Mouse (Mus musculus): Measurements from ENCODE around the gene Glra1. TPM values are rescaled to one million over a fixed set of nuclear protein-coding genes. Genes with fewer than 3 reads are reported as not detected.
A peak's percentile ranks its signal among the peaks of the same experiment; 100 is the strongest.
"Not testable (repeated sequence)": the region's sequence is repeated elsewhere in the genome, so short reads cannot be mapped to it uniquely, and the experiment has no call there.

The Glra1 gene
- total RNA-seq (2022), result under 1 TPM; 0.29 to 0.58 (median 0.51) TPM

- DNase-seq (ENCODE audit: low spot score in 2 of 2), result peak in 1 of 2 experiments; percentile 11
Measured at GRCm38 (mm10) chr11:55607808-55608523, at the start of gene Glra1. Gene Glra1, minus strand, starts transcription at chr11:55608198.

- DNase-seq (ENCODE audit: low spot score in 2 of 2), result no peak
Measured at GRCm38 (mm10) chr11:55636961-55637360, 29.0 kb upstream of the Glra1 start.

GRCm38 (mm10) chr11:55633901-55634300 is 25.9 kb upstream of the Glra1 start:
- DNase-seq (ENCODE audit: low spot score in 2 of 2), result peak; percentile 14 to 29

GRCm38 (mm10) chr11:55614631-55615030 is 6.6 kb upstream of the Glra1 start:
- not testable (repeated sequence) for DNase-seq (ENCODE audit: low spot score in 2 of 2)

- DNase-seq (ENCODE audit: low spot score in 2 of 2), result no peak
Measured at GRCm38 (mm10) chr11:55608524-55608920, 524 bp upstream of the Glra1 start.

- peak in 1 of 2 experiments; percentile 30 for DNase-seq (ENCODE audit: low spot score in 2 of 2)
Measured at GRCm38 (mm10) chr11:55607066-55607807, 761 bp downstream of the Glra1 start.

GRCm38 (mm10) chr11:55601447-55602065 is 6.4 kb downstream of the Glra1 start:
- no peak for DNase-seq (ENCODE audit: low spot score in 2 of 2)

GRCm38 (mm10) chr11:55595726-55596125 is 12.3 kb downstream of the Glra1 start:
- DNase-seq (ENCODE audit: low spot score in 2 of 2), result no peak

- DNase-seq (ENCODE audit: low spot score in 2 of 2), result no peak
Measured at GRCm38 (mm10) chr11:55594411-55594810, 13.6 kb downstream of the Glra1 start.

- no peak for DNase-seq (ENCODE audit: low spot score in 2 of 2)
Measured at GRCm38 (mm10) chr11:55591194-55591593, 16.8 kb downstream of the Glra1 start.

GRCm38 (mm10) chr11:55589376-55590167 is 18.4 kb downstream of the Glra1 start:
- DNase-seq (ENCODE audit: low spot score in 2 of 2), result peak in 1 of 2 experiments; percentile 9

- peak in 1 of 2 experiments; percentile 11 for DNase-seq (ENCODE audit: low spot score in 2 of 2)
Measured at GRCm38 (mm10) chr11:55574397-55574796, 33.6 kb downstream of the Glra1 start.

- DNase-seq (ENCODE audit: low spot score in 2 of 2), result peak; percentile 9 to 50
Measured at GRCm38 (mm10) chr11:55571144-55571543, 36.9 kb downstream of the Glra1 start.

GRCm38 (mm10) chr11:55566309-55567099 is 41.5 kb downstream of the Glra1 start:
- DNase-seq (ENCODE audit: low spot score in 2 of 2), result no peak

GRCm38 (mm10) chr11:55545690-55546089 is 62.3 kb downstream of the Glra1 start:
- DNase-seq (ENCODE audit: low spot score in 2 of 2), result no peak

- no peak for DNase-seq (ENCODE audit: low spot score in 2 of 2)
Measured at GRCm38 (mm10) chr11:55542671-55543070, 65.3 kb downstream of the Glra1 start.

- DNase-seq (ENCODE audit: low spot score in 2 of 2), result no peak
Measured at GRCm38 (mm10) chr11:55542128-55542527, 65.9 kb downstream of the Glra1 start.

GRCm38 (mm10) chr11:55534766-55535165 is 73.2 kb downstream of the Glra1 start:
- no peak for DNase-seq (ENCODE audit: low spot score in 2 of 2)

GRCm38 (mm10) chr11:55533378-55533777 is 74.6 kb downstream of the Glra1 start:
- DNase-seq (ENCODE audit: low spot score in 2 of 2), result peak; percentile 56 to 75

GRCm38 (mm10) chr11:55530741-55531140 is 77.3 kb downstream of the Glra1 start:
- DNase-seq (ENCODE audit: low spot score in 2 of 2), result no peak
